Mouse (Mus musculus): ENCODE measurements around the gene Slc25a53. TPM values are rescaled to one million over a fixed set of nuclear protein-coding genes. Genes with fewer than 3 reads are reported as not detected.

Gene Slc25a53
- polyA plus RNA-seq (2015; fragmentation: Illumina TruSeq; extraction: RNeasy Lipid Tissue Mini Kit (QIAGEN cat#74804); ENCODE audit: insufficient read depth, low replicate concordance) = 49.3 TPM

DNA sequence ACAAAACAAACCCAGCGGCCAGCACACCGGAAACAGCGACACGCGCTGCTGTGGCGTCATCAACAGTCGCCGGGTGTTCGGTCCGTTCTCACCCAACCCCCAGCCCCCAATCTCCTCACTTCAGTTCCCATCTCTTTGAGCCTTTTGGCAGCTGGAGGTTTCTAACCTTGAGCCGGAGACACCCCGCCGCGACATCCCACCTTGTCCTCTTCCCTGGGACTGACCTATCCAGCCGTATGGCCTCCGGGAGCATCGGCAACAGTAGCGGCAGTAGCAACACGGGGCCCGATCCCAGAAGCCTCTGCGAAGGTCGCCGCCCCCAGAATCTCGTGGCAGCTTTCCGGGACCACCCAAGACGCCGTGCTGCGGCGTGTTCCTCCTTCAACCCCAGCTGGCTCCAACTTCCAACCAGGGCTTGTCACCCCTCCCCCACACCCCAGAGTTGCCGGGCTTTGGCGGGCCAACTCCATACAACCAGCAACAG is at the start of gene Slc25a53:
TSS of gene Slc25a53 (minus strand) at position 303 of the 484 bp plus-strand sequence.

DNA sequence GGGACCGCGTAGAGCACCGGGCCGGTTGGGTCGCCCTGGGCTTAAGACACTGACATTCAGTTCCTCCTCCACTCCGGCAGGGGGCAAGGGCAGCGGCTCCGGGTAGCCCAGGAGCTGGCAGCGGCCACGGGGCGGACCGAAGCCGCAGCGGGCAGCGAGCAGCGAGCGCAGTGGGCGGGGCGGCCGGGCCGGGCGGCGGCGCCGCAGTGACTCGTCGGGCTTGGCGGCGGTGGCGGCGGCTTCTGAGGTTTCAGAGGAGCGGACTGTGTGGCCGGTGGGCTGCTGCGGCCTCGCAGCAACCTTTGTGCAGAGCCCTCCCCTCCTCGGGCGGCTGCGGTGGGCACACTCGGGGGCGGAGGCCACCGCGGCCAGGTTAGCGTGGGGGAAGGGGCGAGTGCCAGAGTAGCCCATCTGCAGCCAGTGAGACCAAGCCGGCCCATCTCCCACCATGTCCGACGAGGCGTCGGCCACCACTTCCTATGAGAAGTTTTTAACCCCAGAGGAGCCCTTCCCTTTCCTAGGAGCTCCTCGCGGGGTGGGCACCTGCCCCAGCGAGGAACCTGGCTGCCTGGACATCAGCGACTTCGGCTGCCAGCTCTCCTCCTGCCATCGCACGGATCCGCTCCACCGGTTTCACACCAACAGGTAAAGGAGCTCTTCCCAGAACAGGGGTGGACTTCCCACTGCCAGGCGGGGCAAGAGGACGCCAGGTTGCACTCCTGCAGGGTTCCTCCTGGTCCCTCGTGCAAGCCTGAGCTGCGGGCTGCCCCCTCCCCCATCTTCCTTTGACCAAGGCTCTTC is 11.5 kb upstream of the Slc25a53 start, which contains the start of gene Fam199x:
TSS of gene Fam199x (plus strand) at position 170 of the 801 bp plus-strand sequence.

DNA sequence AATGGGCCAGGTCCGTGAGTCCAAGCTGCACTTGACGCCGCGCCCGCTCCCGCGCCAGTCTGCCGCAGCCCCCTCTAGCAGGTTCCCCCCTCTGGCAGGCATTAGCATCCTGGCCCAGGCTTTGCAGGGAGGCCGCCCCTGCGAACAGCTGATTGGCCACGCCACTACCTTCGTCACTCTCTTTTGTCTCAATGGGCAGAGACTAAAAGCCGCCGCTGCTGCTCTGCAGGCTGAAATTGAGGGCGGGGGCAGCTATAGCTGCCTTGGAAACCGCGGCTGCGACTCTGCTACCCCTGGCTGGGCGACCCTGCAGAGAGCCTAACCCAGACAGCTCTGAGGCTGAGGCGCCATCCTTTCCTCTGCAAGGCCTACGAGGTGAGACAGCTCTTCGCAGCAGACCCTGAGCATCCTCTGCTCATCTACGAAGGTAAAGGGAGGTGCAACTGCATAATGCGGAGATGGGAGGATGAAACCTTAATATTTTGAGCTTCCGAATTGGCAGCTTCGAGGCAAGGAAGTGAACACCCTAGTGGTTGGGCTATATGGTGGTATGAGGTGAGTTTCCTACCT is 45.0 kb downstream of the Slc25a53 start, which contains the start of gene Zcchc18:
TSS of gene Zcchc18 (plus strand) at position 178 of the 570 bp plus-strand sequence.

DNA sequence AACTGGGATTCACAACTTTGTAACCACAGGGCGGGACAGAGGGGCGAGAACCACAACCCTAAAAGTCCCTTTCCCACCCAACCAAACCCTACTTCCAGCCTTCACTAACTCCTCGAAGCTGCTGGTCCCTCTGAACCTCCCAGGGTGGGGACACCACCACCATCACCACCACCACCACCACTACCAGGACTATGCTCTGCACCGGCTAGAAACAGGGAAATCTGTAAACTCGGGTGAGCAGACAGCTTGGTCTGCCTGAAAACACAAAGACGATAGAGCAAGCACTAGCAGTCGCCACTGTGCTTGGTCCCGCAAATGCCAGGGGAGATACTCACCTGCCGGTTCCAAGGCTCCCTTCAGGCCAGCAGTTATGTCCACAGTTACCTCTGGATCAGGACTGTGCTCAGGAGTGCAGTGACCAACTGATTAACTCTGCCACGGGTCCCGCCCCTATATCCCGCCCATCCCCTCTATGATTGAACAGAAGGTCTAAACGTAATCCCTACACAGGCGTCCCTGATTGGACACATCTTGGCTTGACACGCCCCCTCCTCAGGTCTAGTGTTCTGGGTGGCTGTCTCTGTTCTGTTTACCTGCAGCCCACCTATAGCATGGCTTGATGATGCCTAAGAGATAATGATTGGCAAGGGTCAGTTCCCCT is 61.5 kb downstream of the Slc25a53 start, which contains the start of the genes Tmsb15l and Tmsb15b1:
TSS of gene Tmsb15l (minus strand) at position 446 of the 661 bp plus-strand sequence.
TSS of gene Tmsb15b1 (minus strand) at position 451 of the 661 bp plus-strand sequence.

DNA sequence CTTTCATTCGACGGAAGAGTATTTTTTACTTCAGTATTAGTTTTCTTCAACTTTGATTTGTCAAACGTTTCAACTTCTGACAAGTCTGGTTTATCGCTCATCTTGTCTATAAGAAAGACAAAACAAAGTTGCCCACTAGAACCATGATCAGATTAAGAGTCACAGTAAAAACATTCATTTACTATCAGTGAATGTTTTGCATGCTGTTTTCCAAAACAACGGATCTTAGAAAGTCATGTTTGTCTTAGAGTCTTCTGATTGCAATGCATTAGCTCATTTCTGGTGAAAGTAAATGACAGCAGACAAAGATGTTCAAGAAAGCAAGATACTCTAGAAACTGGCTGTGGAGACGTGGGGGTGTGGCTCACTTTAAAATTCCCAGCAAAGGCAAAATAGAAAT is 62.7 kb downstream of the Slc25a53 start, which contains the start of gene Tmsb15b2:
TSS of gene Tmsb15b2 (minus strand) at position 101 of the 400 bp plus-strand sequence.

Other genes starting within 250 kb of the Slc25a53 start
- 6.1 TPM for gene Plp1, start 215.6 kb downstream of the Slc25a53 start, polyA plus RNA-seq (2015; fragmentation: Illumina TruSeq; extraction: RNeasy Lipid Tissue Mini Kit (QIAGEN cat#74804); ENCODE audit: insufficient read depth, low replicate concordance)
- gene Rab9b, start 169.5 kb downstream of the Slc25a53 start, polyA plus RNA-seq (2015; fragmentation: Illumina TruSeq; extraction: RNeasy Lipid Tissue Mini Kit (QIAGEN cat#74804); ENCODE audit: insufficient read depth, low replicate concordance) = not detected
- not detected for gene H2bfm, start 111.0 kb downstream of the Slc25a53 start, polyA plus RNA-seq (2015; fragmentation: Illumina TruSeq; extraction: RNeasy Lipid Tissue Mini Kit (QIAGEN cat#74804); ENCODE audit: insufficient read depth, low replicate concordance)
- 15.1 TPM for gene Tmsb15b2, start 62.8 kb downstream of the Slc25a53 start, polyA plus RNA-seq (2015; fragmentation: Illumina TruSeq; extraction: RNeasy Lipid Tissue Mini Kit (QIAGEN cat#74804); ENCODE audit: insufficient read depth, low replicate concordance)
- 16.2 TPM for gene Tmsb15l, start 61.4 kb downstream of the Slc25a53 start, polyA plus RNA-seq (2015; fragmentation: Illumina TruSeq; extraction: RNeasy Lipid Tissue Mini Kit (QIAGEN cat#74804); ENCODE audit: insufficient read depth, low replicate concordance)
- 19.4 TPM for gene Tmsb15b1, start 61.4 kb downstream of the Slc25a53 start, polyA plus RNA-seq (2015; fragmentation: Illumina TruSeq; extraction: RNeasy Lipid Tissue Mini Kit (QIAGEN cat#74804); ENCODE audit: insufficient read depth, low replicate concordance)
- 16.6 TPM for gene Zcchc18, start 45.1 kb downstream of the Slc25a53 start, polyA plus RNA-seq (2015; fragmentation: Illumina TruSeq; extraction: RNeasy Lipid Tissue Mini Kit (QIAGEN cat#74804); ENCODE audit: insufficient read depth, low replicate concordance)
- 8.4 TPM for gene Fam199x, start 11.3 kb upstream of the Slc25a53 start, polyA plus RNA-seq (2015; fragmentation: Illumina TruSeq; extraction: RNeasy Lipid Tissue Mini Kit (QIAGEN cat#74804); ENCODE audit: insufficient read depth, low replicate concordance)
- not detected for gene Esx1, start 83.8 kb upstream of the Slc25a53 start, polyA plus RNA-seq (2015; fragmentation: Illumina TruSeq; extraction: RNeasy Lipid Tissue Mini Kit (QIAGEN cat#74804); ENCODE audit: insufficient read depth, low replicate concordance)